Mouse (Mus musculus) layer of hippocampus, adult 2 months (tissue): ENCODE measurements around the gene Stfa2l1. TPM values are rescaled to one million over a fixed set of nuclear protein-coding genes. Genes with fewer than 3 reads are reported as not detected.
"Not testable (repeated sequence)": the region's sequence is repeated elsewhere in the genome, so short reads cannot be mapped to it uniquely, and the experiment has no call there.

Source experiments
- DNase-seq, 2 experiments: peaks; one replicate each; pipeline ENCODE4 v3.0.0; 2022; ENCODE audit warnings: low spot score in 2 of 2
- H3K27ac ChIP-seq: fragments of 200-600 bp; 2 replicates; pipeline ENCODE4 v1.8.1; 2022
- H3K4me3 ChIP-seq: fragments of 200-600 bp; 2 replicates; pipeline ENCODE4 v1.8.1; 2022; ENCODE audit warnings: mild to moderate bottlenecking
- CTCF ChIP-seq: fragments of 200-600 bp; conservative IDR thresholded peaks from 2 replicates; pipeline ENCODE4 v1.8.1; 2022; ENCODE audit warnings: antibody characterized with exemption, mild to moderate bottlenecking, moderate library complexity
- long read RNA-seq, 2 experiments: library from polyadenylated mRNA; stranded (forward); transcript quantifications; one replicate each; pipeline ENCODE4 v2.0.0; 2021; ENCODE audit warnings: borderline mapping rate in 2 of 2
- total RNA-seq, 2 experiments: library from RNA; stranded (reverse); gene quantifications; 2 replicates each; pipeline ENCODE4 v1.2.3; 2021

The Stfa2l1 gene
- not detected for total RNA-seq
- long read RNA-seq, experiment 1: 0 reads
- long read RNA-seq, experiment 2: 0 reads

DNA sequence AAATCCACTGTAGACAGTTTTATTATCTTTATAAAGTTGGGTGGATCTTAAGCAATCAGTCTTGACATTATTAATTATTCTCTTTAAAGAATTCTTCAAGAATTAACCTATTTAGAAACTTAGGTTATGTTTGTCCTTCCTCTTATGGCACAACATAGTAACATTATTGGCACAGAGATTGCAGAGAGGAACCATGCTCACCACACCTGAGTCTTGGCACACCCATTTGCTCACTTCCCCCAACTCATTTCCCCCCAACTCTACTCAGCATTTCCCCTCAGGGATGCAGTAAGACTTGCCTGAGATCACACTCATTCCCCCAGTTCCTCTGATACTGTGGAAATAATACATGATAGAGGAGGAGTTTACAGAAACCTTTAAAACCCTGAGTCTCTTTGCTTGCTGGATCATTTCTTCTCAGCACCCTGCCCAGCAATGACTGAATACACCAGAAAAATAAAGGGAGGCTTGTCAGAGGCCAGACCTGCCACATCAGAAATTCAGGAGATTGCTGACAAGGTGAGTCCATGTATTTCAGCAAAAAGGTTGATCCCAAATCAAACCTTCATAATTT is at the start of gene Stfa2l1:
Gene Stfa2l1 (plus strand): TSS at position 410 of the 574 bp plus-strand sequence.
- TF ChIP-seq CTCF: no peak
- Histone ChIP-seq H3K4me3 (no peak within 1 kb of the TSS), H3K27ac (no peak within 1 kb of the TSS)
- DNase-seq: no peak

DNA sequence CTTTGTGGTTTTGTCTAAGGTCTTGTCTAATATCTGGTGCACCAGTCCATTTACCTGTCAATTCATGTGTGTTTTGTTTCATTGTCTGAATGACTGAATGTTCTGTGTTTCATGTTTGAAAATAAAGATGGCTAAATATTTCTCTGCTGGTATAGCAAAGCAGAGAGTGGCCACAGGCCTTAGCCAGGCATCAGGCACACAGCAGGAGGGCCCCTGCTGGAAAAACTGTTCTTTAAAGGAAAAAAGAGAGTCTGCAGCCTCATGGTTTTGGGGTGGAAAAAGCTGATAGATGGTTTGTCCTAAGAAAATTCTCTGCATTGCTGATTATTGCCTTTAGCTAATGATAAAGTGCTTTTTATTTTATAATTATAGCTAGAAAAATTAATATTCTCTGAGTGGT is 45.1 kb upstream of the Stfa2l1 start:
- H3K27ac ChIP-seq, DNase-seq, H3K4me3 ChIP-seq: not testable (repeated sequence)

DNA sequence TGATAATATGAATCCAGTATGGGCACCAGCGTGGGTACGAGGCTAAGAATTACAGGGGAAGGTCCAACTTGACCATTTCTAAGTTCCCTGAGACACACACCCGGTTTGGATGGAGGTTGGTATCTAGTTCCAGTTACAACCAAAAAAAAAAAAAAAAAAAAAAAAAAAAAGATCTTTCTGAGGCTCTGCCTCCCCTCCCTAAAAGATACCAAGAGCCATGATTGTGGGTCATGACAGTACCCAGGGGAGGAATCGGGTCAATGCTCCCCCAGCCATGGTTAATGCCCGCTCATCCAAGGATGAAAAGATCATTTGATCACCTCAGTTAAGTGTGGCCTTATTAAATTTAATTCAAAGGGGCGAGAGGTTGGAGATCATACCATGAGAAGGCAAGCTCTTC is 40.9 kb upstream of the Stfa2l1 start:
- DNase-seq, H3K27ac ChIP-seq, H3K4me3 ChIP-seq: not testable (repeated sequence)

DNA sequence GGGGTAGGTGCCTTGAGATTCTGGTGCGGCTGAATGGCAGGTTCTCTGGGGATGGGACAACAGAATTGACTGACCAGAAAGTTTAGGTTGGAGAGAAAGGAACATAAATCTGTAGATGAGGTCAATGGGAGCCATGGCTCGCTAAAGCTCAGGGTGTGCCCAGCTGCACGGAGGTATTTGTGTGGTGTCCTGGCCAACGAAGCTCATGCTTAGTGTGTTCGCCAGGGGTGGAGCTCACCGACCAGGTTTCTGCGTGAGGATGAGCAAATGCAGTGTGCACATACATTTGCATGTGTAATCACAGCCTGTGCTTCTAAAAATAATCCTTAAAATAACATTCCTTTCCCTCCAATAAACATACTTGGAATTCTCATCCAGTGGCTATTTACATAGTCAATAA is 28.5 kb upstream of the Stfa2l1 start:
- H3K27ac ChIP-seq: no peak overlapping the region

DNA sequence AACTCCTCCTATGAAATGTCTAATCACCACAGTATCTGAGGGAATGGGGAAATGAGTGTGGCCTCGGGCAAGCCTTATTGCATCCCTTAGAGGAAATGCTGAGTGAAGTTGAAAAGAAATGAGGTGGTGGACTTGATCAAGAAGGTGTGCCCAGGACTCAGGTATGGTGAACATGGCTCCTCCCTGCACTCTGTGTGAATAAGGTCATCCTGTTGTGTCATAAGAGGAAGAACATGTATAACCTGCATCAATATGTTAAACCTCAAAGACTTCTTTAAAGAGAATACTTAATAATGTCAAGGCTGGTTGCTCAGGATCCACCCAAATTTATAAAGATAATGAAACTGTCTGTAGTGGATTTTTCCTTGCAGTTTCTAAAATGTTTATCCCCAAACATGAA is 25.5 kb upstream of the Stfa2l1 start, which contains the start of gene Csta1:
Gene Csta1 (minus strand): TSS at position 101 of the 400 bp plus-strand sequence.
- Histone ChIP-seq H3K4me3 (no peak within 1 kb of the TSS), H3K27ac (no peak within 1 kb of the TSS)
- no peak for TF ChIP-seq CTCF
- DNase-seq: no peak

More for the DNA sequence above, 28.5 kb upstream of the Stfa2l1 start:
- TF ChIP-seq CTCF: no peak
- no peak for DNase-seq
- H3K4me3 ChIP-seq: no peak overlapping the region

DNA sequence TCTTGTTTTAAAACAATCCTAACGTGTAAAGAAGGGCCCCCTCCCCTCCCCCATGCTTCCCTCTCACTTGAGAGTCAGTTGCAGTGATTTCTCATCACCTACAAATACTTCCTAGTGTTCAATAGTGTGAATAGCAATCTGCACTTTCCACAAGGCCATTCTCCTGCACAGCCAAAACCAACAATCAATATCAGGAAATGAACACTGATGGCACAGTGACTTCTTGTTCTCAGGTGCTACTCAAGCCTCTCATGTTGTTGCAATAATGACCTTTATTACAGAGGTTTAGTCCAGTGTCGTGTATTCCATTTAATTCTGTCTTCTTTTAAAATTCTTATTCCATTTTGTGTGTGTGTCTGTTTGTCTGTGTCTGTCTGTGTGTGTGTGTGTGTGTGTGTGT is 18.4 kb upstream of the Stfa2l1 start:
- no peak for TF ChIP-seq CTCF
- no peak for DNase-seq

DNA sequence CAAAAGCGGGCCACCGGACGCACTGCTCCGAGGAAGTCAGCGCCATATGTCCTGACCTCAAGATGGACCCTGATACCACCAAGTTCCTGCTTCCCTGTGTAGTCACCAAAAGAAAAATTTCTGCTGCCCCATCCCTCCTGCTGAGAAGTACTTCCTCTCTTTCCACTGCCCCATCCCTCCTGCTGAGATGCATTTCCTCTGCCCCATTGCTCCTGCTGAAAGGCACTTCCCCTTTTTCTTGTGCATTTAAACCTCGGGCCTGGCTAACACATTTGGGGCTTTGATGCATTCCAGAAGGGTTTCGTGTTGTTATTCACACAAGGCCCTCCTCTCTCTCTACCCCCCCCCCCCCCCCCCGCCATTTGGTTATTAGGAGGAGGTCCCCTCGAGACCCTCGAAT is 11.2 kb downstream of the Stfa2l1 start:
- H3K27ac ChIP-seq, H3K4me3 ChIP-seq, DNase-seq: not testable (repeated sequence)

More for the DNA sequence above, 18.4 kb upstream of the Stfa2l1 start:
- H3K27ac ChIP-seq: no peak overlapping the region
- no peak overlapping the region for H3K4me3 ChIP-seq

DNA sequence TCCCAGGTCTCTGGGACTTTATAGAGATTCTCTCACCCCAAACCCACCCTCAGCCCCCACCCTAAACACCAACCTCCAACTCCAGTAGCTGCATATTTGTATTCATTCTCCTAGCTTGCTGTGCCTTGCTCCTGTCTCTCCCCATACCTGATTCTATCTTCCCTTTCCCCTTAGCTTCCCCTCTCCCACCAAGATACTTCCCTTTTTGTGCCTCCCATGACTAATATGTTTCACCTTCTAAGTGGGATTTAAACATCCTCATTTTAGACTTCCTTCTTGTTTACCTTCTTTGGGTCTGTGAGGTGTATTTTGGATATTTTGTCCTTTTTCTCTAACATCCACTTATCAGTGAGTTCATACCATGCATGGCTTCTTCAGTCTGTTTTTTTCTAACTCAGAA is 19.5 kb downstream of the Stfa2l1 start:
- no peak overlapping the region for H3K27ac ChIP-seq
- no peak for DNase-seq
- TF ChIP-seq CTCF: no peak
- no peak overlapping the region for H3K4me3 ChIP-seq

DNA sequence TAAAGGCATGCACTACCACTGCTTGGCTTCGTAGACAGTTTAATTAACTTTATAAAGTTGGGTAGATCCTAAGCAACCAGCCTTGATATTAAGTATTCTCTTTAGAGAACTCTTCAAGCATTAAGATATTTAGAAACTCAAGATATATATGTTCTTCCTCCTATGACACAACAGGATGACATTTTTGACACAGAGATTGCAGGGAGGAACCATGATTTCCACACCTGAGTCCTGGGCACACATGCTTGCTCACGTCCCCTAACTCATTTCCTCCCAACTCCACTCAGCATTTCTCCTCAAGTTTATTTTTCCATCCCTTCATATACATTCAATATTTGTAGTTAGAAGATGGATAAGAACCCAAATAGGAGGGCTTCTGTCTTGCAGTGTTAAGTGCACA is 23.3 kb downstream of the Stfa2l1 start:
- no peak for TF ChIP-seq CTCF
- Histone ChIP-seq H3K27ac (no peak overlapping the region), H3K4me3 (no peak overlapping the region)
- no peak for DNase-seq

DNA sequence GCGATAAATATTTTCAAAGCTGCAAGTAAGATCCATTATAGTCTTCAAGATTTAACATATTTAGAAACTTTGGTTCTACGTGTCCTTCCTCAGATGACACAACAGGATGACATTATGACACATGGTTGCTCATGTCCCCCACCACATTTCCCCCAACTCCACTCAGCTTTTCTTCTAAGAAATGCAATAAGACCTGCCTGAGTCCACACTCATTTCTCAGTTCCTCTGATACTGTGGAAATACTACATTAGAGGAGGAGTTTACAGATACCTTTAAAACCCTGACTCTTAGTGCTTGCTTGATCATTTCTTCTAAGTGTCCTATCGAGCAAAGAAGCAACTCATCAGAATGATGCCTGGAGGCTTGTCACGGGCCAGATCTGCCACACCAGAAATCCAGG is 27.3 kb downstream of the Stfa2l1 start, which contains the start of gene Gm5483:
Gene Gm5483 (plus strand): TSS at position 301 of the 400 bp plus-strand sequence.
- not testable (repeated sequence) for H3K4me3 ChIP-seq, H3K27ac ChIP-seq, DNase-seq

DNA sequence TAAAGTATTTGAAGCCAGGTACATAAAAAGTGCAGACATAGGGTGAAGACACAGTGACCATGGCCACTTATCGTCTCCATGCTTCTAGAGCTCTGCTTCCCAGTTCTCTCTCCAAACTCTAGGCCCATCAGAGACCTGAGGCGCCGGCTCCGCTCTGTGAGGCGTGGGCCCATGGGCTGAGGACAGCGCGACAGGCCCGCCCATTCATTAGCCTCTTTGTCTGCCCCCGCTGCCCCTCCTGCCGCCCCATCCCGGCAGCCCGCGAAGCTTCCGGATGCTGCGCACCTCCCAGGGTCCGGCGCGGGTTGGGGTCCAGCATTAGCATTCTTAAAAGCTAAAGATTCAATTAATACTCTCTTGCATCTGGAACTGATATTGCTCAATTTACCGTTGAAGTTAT is 42.6 kb downstream of the Stfa2l1 start:
- H3K27ac ChIP-seq: no peak overlapping the region
- no peak for DNase-seq
- H3K4me3 ChIP-seq: no peak overlapping the region
- no peak for TF ChIP-seq CTCF

DNA sequence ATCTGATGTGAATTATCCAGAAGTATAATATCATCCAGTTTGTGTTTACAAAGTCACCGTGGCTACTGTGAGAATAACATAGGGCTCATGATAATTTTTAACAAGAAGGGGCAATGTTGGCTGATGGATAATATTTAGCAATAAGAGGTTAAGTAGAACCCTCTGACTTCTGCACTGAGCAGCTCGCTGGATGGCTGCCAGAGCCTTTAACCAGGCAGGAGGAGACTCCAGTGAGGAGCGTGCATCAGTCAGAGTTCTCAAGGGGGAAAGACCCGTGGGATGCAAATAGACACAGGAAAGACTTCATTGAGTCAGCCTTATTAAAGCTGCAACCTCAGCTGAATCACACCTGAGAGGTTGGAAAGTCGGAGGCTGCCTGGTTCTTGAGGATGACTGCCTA is 47.2 kb downstream of the Stfa2l1 start:
- Histone ChIP-seq H3K27ac (no peak overlapping the region), H3K4me3 (no peak overlapping the region)
- TF ChIP-seq CTCF: no peak
- DNase-seq: no peak

DNA sequence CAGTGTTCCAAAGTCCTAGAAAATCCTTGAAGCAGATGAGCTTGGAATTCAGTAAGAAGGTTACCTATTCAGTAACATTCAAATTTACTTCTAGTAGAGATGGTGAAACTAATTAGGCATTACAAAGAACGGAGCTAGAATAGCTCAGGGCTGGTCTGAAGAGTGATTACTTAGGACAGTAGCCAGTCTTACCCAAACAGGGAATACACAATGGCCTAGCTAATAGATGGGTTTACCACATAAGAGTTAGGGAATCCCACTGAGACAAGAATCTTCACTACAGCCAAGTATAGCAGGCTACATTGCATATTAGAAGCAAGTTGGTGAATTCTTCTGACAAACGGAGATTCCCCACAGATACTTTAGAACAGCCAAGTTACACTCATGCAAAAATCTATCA is 49.1 kb downstream of the Stfa2l1 start:
- not testable (repeated sequence) for H3K27ac ChIP-seq, H3K4me3 ChIP-seq, DNase-seq

DNA sequence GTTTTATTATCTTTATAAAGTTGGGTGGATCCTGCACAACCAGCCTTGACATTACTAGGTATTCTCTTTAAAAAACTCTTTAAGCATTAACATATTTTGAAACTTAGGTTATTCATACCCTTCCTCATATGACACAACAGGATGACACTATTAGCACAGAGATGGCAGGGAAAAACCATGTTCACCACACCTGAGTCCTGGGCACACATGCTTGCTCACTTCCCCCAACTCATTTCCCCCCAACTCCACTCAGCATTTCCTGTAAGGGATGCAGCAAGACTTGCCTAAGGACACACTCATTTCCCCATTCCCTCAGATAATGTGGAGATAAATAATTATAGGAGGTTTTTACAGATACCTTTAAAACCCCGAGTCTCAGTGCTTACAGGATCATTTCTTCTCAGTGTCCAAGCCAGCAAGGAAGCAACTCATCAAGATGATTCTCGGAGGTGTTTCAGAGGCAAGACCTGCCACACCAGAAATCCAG is 53.4 kb downstream of the Stfa2l1 start, which contains the start of gene Gm5416:
Gene Gm5416 (plus strand): TSS at position 437 of the 487 bp plus-strand sequence.
- H3K27ac ChIP-seq: no peak within 1 kb of the TSS
- DNase-seq: no peak
- H3K4me3 ChIP-seq: no peak within 1 kb of the TSS
- no peak for TF ChIP-seq CTCF

Other genes starting within 250 kb of the Stfa2l1 start
- gene Parp9, start 218.3 kb upstream of the Stfa2l1 start, total RNA-seq: 1 to 10 TPM; 3.1 to 3.6 TPM
- gene Dtx3l, start 217.7 kb upstream of the Stfa2l1 start, total RNA-seq: 1 to 10 TPM; 4.8 TPM
- gene Kpna1, start 178.1 kb upstream of the Stfa2l1 start, total RNA-seq: 100 to 1,000 TPM; 139 to 141 TPM
- gene Wdr5b, start 115.6 kb upstream of the Stfa2l1 start, total RNA-seq: 1 to 10 TPM; 5.5 to 5.8 TPM
- gene Fam162a, start 85.2 kb upstream of the Stfa2l1 start, total RNA-seq: 10 to 100 TPM; 74.2 to 83.6 TPM
- 10 to 100 TPM; 22.1 to 22.5 TPM for gene Ccdc58, start 85.1 kb upstream of the Stfa2l1 start, total RNA-seq
- not detected for gene Csta1, start 25.6 kb upstream of the Stfa2l1 start, total RNA-seq
- not detected for gene Gm5483, start 27.4 kb downstream of the Stfa2l1 start, total RNA-seq
- not detected for gene Gm5416, start 53.6 kb downstream of the Stfa2l1 start, total RNA-seq
- gene 2010005H15Rik, start 64.7 kb downstream of the Stfa2l1 start, total RNA-seq: not detected
- not detected for gene Stfa1, start 120.1 kb downstream of the Stfa2l1 start, total RNA-seq
- not detected for gene BC117090, start 177.5 kb downstream of the Stfa2l1 start, total RNA-seq
- not detected for gene BC100530, start 210.9 kb downstream of the Stfa2l1 start, total RNA-seq